Mouse (Mus musculus): ENCODE data around the gene Epn2.

The Epn2 gene

GRCm38 (mm10) chr11:61535530-61535929 lies 44.0 kb downstream of the Epn2 start:
- no peak for DNase-seq

GRCm38 (mm10) chr11:61533571-61533970 lies 45.9 kb downstream of the Epn2 start:
- DNase-seq: no peak

- no peak for DNase-seq
Measured at GRCm38 (mm10) chr11:61532820-61533219, 46.7 kb downstream of the Epn2 start.

GRCm38 (mm10) chr11:61529268-61529713 lies 50.2 kb downstream of the Epn2 start:
- no peak for DNase-seq

GRCm38 (mm10) chr11:61526872-61527271 lies 52.6 kb downstream of the Epn2 start:
- no peak for DNase-seq

GRCm38 (mm10) chr11:61519484-61520107 lies 59.9 kb downstream of the Epn2 start:
- no peak for DNase-seq

GRCm38 (mm10) chr11:61518871-61519270 lies 60.6 kb downstream of the Epn2 start:
- no peak for DNase-seq

GRCm38 (mm10) chr11:61517971-61518370 lies 61.5 kb downstream of the Epn2 start:
- DNase-seq: no peak

- DNase-seq: peak; percentile 13 to 19
Measured at GRCm38 (mm10) chr11:61514953-61515352, 64.5 kb downstream of the Epn2 start.

GRCm38 (mm10) chr11:61504713-61505257 lies 74.7 kb downstream of the Epn2 start, which contains the start of gene B9d1:
TSS of gene B9d1 (plus strand) at chr11:61505144.
- DNase-seq: peak; percentile 90 to 91

GRCm38 (mm10) chr11:61503933-61504332 lies 75.6 kb downstream of the Epn2 start:
- DNase-seq: no peak

GRCm38 (mm10) chr11:61498736-61499504 lies 80.6 kb downstream of the Epn2 start:
- no peak for DNase-seq

- DNase-seq: no peak
Measured at GRCm38 (mm10) chr11:61497490-61497889, 82.0 kb downstream of the Epn2 start.

- DNase-seq: no peak
Measured at GRCm38 (mm10) chr11:61495528-61495927, 84.0 kb downstream of the Epn2 start.

- DNase-seq: peak; percentile 96 to 97
Measured at GRCm38 (mm10) chr11:61494129-61494997, 85.1 kb downstream of the Epn2 start, which contains the start of gene Mapk7. TSS of gene Mapk7 (minus strand) at chr11:61494406.

GRCm38 (mm10) chr11:61493525-61494128 lies 85.9 kb downstream of the Epn2 start:
- DNase-seq: no peak

- no peak for DNase-seq
Measured at GRCm38 (mm10) chr11:61492749-61493401, 86.6 kb downstream of the Epn2 start.

- no peak for DNase-seq
Measured at GRCm38 (mm10) chr11:61490944-61491520, 88.5 kb downstream of the Epn2 start.

- DNase-seq: no peak
Measured at GRCm38 (mm10) chr11:61489874-61490273, 89.6 kb downstream of the Epn2 start.

- DNase-seq: no peak
Measured at GRCm38 (mm10) chr11:61489085-61489484, 90.4 kb downstream of the Epn2 start.

GRCm38 (mm10) chr11:61487936-61488335 lies 91.6 kb downstream of the Epn2 start:
- DNase-seq: no peak

Data from thymus, postnatal 36 days (tissue).